Mouse (Mus musculus) urinary bladder, postnatal 10 days (tissue): Measurements from ENCODE around the gene Serpina3c.
"Not testable (repeated sequence)": the region's sequence is repeated elsewhere in the genome, so short reads cannot be mapped to it uniquely, and the experiment has no call there.

Source experiments
- DNase-seq: peaks from one replicate; pipeline ENCODE4 v3.0.0; 2022; ENCODE audit warnings: low spot score

Gene Serpina3c

GRCm38 (mm10) chr12:104112333-104112732 lies 41.3 kb downstream of the Serpina3c start, which contains the start of gene Serpina3a:
Gene Serpina3a, plus strand, starts transcription at chr12:104112724.
- not testable (repeated sequence) for DNase-seq

GRCm38 (mm10) chr12:104108507-104108906 lies 45.2 kb downstream of the Serpina3c start:
- no peak for DNase-seq

GRCm38 (mm10) chr12:104106919-104107318 lies 46.8 kb downstream of the Serpina3c start:
- no peak for DNase-seq

- no peak for DNase-seq
Measured at GRCm38 (mm10) chr12:104105847-104106246, 47.8 kb downstream of the Serpina3c start.

GRCm38 (mm10) chr12:104100768-104101167 lies 52.9 kb downstream of the Serpina3c start, which contains the start of gene Serpina5:
Gene Serpina5, plus strand, starts transcription at chr12:104101113.
- DNase-seq: no peak
